Mouse (Mus musculus) CH12.LX (cell line): ENCODE data around the gene Wfikkn1. TPM values are rescaled to one million over a fixed set of nuclear protein-coding genes. Genes with fewer than 3 reads are reported as not detected.

Experiments used
- DNase-seq: peaks from one replicate; pipeline ENCODE4 v3.0.0-alpha.2; 2013; ENCODE audit errors: extremely low read depth
- H3K27ac ChIP-seq: 2 replicates; pipeline ENCODE4 v1.5.1; 2012; ENCODE audit warnings: low read depth, mild to moderate bottlenecking, control low read depth, moderate library complexity; ENCODE audit not compliant: insufficient read depth
- H3K27me3 ChIP-seq: replicated peaks from 2 replicates; pipeline ENCODE3; 2012; ENCODE audit warnings: inconsistent platforms
- H3K36me3 ChIP-seq, 2 experiments: replicated peaks in 1 of 2; 2 replicates each; pipeline versions ENCODE3 to v1.6.1; 2012; ENCODE audit warnings: inconsistent platforms in 1 of 2, low read length in 1 of 2, mild to moderate bottlenecking in 1 of 2, mixed read lengths in 1 of 2, moderate library complexity in 1 of 2; ENCODE audit not compliant: control insufficient read depth in 1 of 2, insufficient read depth in 1 of 2
- H3K4me1 ChIP-seq, 2 experiments: 2 replicates each; pipeline ENCODE4 v1.6.1; 2012; ENCODE audit warnings: inconsistent platforms in 1 of 2, moderate library complexity in 1 of 2; ENCODE audit not compliant: insufficient read depth in 2 of 2, control insufficient read depth in 1 of 2
- H3K4me2 ChIP-seq: 2 replicates; pipeline ENCODE4 v1.6.1; 2012; ENCODE audit warnings: low read depth, mild to moderate bottlenecking, control low read depth; ENCODE audit not compliant: poor library complexity, insufficient read depth, severe bottlenecking
- H3K4me3 ChIP-seq, 3 experiments: fragments of 150-350 bp in 1 of 3; sonication (generic) in 1 of 3; replicated peaks in 1 of 3; 2 replicates each; pipeline versions ENCODE3 to v1.5.1; 2011 to 2012; ENCODE audit warnings: low read depth in 2 of 3, low read length in 2 of 3, mild to moderate bottlenecking in 2 of 3, moderate library complexity in 2 of 3, control low read depth in 1 of 3, improper control_type of control experiment in 1 of 3, inconsistent platforms in 1 of 3, mixed read lengths in 1 of 3; ENCODE audit not compliant: poor library complexity in 1 of 3
- H3K79me2 ChIP-seq: replicated peaks from 2 replicates; pipeline ENCODE4 v1.6.1; 2012; ENCODE audit warnings: mild to moderate bottlenecking, moderate library complexity; ENCODE audit not compliant: control insufficient read depth, poor library complexity, insufficient read depth, severe bottlenecking; ENCODE audit errors: extremely low read depth
- H3K9ac ChIP-seq: 2 replicates; pipeline ENCODE4 v1.6.1; 2012; ENCODE audit warnings: low read depth, mild to moderate bottlenecking, control low read depth, moderate library complexity; ENCODE audit not compliant: insufficient read depth
- H3K9me3 ChIP-seq: replicated peaks from 2 replicates; pipeline ENCODE3; 2012; ENCODE audit warnings: low read length, inconsistent platforms, mixed read lengths
- BHLHE40 ChIP-seq: IDR thresholded peaks from 2 replicates; pipeline ENCODE4 v1.6.1; 2011; ENCODE audit warnings: mild to moderate bottlenecking, low read depth, low read length, improper control_type of control experiment
- CHD1 ChIP-seq: IDR thresholded peaks from 2 replicates; pipeline ENCODE4 v1.6.1; 2012; ENCODE audit warnings: low read depth, low read length, improper control_type of control experiment, inconsistent platforms
- CHD2 ChIP-seq: IDR thresholded peaks from 2 replicates; pipeline ENCODE4 v1.6.1; 2011; ENCODE audit warnings: low read length, improper control_type of control experiment
- E2F4 ChIP-seq: IDR thresholded peaks from 2 replicates; pipeline ENCODE4 v1.6.1; 2011; ENCODE audit warnings: low read depth, low read length, improper control_type of control experiment; ENCODE audit not compliant: insufficient replicate concordance
- ELF1 ChIP-seq: IDR thresholded peaks from 2 replicates; pipeline ENCODE4 v1.6.1; 2014; ENCODE audit warnings: low read depth, mild to moderate bottlenecking, inconsistent platforms, low read length, improper control_type of control experiment
- EP300 ChIP-seq: IDR thresholded peaks from 2 replicates; pipeline ENCODE4 v1.6.1; 2011; ENCODE audit warnings: low read length, improper control_type of control experiment
- GABPA ChIP-seq: IDR thresholded peaks from 2 replicates; pipeline ENCODE4 v1.6.1; 2012; ENCODE audit warnings: low read depth, low read length, improper control_type of control experiment, inconsistent platforms; ENCODE audit not compliant: insufficient replicate concordance
- IRF4 ChIP-seq: IDR thresholded peaks from 2 replicates; pipeline ENCODE4 v1.6.1; 2014; ENCODE audit warnings: low read depth, mild to moderate bottlenecking, inconsistent platforms, low read length, improper control_type of control experiment
- JUND ChIP-seq: conservative IDR thresholded peaks from 2 replicates; pipeline ENCODE4 v1.6.1; 2011; ENCODE audit warnings: low read depth, low read length, improper control_type of control experiment
- MEF2A ChIP-seq: IDR thresholded peaks from 2 replicates; pipeline ENCODE4 v1.6.1; 2014; ENCODE audit warnings: low read depth, mild to moderate bottlenecking, inconsistent platforms, low read length, improper control_type of control experiment, borderline replicate concordance
- MXI1 ChIP-seq: IDR thresholded peaks from 2 replicates; pipeline ENCODE4 v1.6.1; 2011; ENCODE audit warnings: mild to moderate bottlenecking, low read depth, low read length, improper control_type of control experiment
- MYC ChIP-seq: IDR thresholded peaks from 2 replicates; pipeline ENCODE4 v1.6.1; 2011; ENCODE audit warnings: low read depth, mild to moderate bottlenecking, improper control_type of control experiment, low read length
- NRF1 ChIP-seq: IDR thresholded peaks from 2 replicates; pipeline ENCODE4 v1.6.1; 2014; ENCODE audit warnings: low read depth, mild to moderate bottlenecking, inconsistent platforms, low read length, improper control_type of control experiment, moderate library complexity
- PAX5 ChIP-seq: IDR thresholded peaks from 2 replicates; pipeline ENCODE4 v1.6.1; 2012; ENCODE audit warnings: low read length, inconsistent platforms, mixed read lengths
- POLR2AphosphoS2 ChIP-seq: IDR thresholded peaks from 2 replicates; pipeline ENCODE4 v1.6.1; 2011; ENCODE audit warnings: low read depth, low read length, improper control_type of control experiment
- RCOR1 ChIP-seq: conservative IDR thresholded peaks from 2 replicates; pipeline ENCODE4 v1.6.1; 2012; ENCODE audit warnings: low read depth, mild to moderate bottlenecking, inconsistent platforms, low read length, improper control_type of control experiment
- SIN3A ChIP-seq: IDR thresholded peaks from 2 replicates; pipeline ENCODE4 v1.6.1; 2012; ENCODE audit warnings: low read length, improper control_type of control experiment, inconsistent platforms
- SMC3 ChIP-seq: IDR thresholded peaks from 2 replicates; pipeline ENCODE4 v1.6.1; 2011; ENCODE audit warnings: low read depth, low read length, improper control_type of control experiment
- UBTF ChIP-seq: IDR thresholded peaks from 2 replicates; pipeline ENCODE4 v1.6.1; 2012; ENCODE audit warnings: low read depth, mild to moderate bottlenecking, inconsistent platforms, low read length, improper control_type of control experiment, moderate library complexity
- USF1 ChIP-seq: IDR thresholded peaks from 2 replicates; pipeline ENCODE4 v1.6.1; 2014; ENCODE audit warnings: low read depth, mild to moderate bottlenecking, inconsistent platforms, low read length, improper control_type of control experiment
- ZC3H11A ChIP-seq: IDR thresholded peaks from 2 replicates; pipeline ENCODE4 v1.6.1; 2012; ENCODE audit warnings: low read depth, mild to moderate bottlenecking, inconsistent platforms, low read length, improper control_type of control experiment
- ZMIZ1 ChIP-seq: IDR thresholded peaks from 2 replicates; pipeline ENCODE4 v1.6.1; 2012; ENCODE audit warnings: low read depth, mild to moderate bottlenecking, inconsistent platforms, low read length, improper control_type of control experiment
- ZNF384 ChIP-seq: IDR thresholded peaks from 2 replicates; pipeline ENCODE4 v1.6.1; 2012; ENCODE audit warnings: low read depth, low read length, improper control_type of control experiment, inconsistent platforms
- dilution Hi-C: fragments of 300-500 bp; cut with MboI; formaldehyde crosslinking; loops from 2 replicates; pipeline ENCODE4 v1.14.3; 2020; ENCODE audit warnings: low sequenced_read_pairs; ENCODE audit not compliant: extremely low pct_unique_long_range_greater_than_20kb, extremely low pct_ligation_motif_present
- in situ Hi-C: fragments of 300-500 bp; cut with MboI; formaldehyde crosslinking; loops from 3 replicates; pipeline ENCODE4 v1.14.3; 2019; ENCODE audit warnings: low sequenced_read_pairs, low pct_ligation_motif_present, low pct_unique_long_range_greater_than_20kb, mixed read lengths
- polyA plus RNA-seq: library from polyadenylated mRNA; unstranded; fragments of >175 nt; gene quantifications from 2 replicates; pipeline ENCODE4 v1.2.1, GENCODE M21; 2012; ENCODE audit warnings: low read depth; ENCODE audit not compliant: insufficient read length
- total RNA-seq, 2 experiments: library from RNA; depleted of rRNA; stranded (reverse); fragments of 300-350 nt in 1 of 2; fragments of >200 nt in 1 of 2; gene quantifications; 2 replicates each; pipeline ENCODE4 v1.2.3; 2012 to 2014

The Wfikkn1 gene
- total and polyA plus RNA-seq, 3 experiments: 0.34 to 0.69 TPM; not detected in 1

DNA sequence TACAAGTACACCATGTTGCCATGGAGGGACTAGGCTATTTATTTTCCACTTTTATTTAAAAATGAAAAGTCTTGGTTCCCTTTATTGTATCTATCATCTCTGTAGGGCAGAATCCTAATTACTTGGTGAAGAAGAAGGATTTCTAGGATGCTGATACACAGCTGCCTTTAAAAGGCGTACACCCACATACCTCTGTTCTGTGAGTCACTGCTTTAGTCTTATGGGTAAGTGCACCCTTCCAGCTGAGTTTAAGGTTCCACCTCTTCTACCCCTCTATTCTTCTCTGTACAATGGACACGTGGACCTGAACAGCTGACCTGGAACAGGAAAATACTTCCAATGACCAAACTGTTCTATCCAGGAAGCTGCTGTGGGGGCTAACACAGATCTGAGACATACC is 27.0 kb upstream of the Wfikkn1 start:
- DNase-seq: no peak
- TF ChIP-seq MEF2A (no peak), CHD2 (no peak), E2F4 (no peak), BHLHE40 (no peak), ZC3H11A (no peak), USF1 (no peak), RCOR1 (no peak), ZMIZ1 (no peak), EP300 (no peak), SIN3A (no peak), MXI1 (no peak), ELF1 (no peak), CHD1 (no peak), GABPA (no peak)
- H3K4me2 ChIP-seq: no peak overlapping the region
- dilution Hi-C loops (no loop called here), in situ Hi-C loops (no loop called here)
- H3K36me3 ChIP-seq: peaks cover 13 to 45% of the 10 kb centered on the region in 2 experiments
- H3K4me3 ChIP-seq: no peak overlapping the region
- no peaks in the 10 kb centered on the region for H3K9me3 ChIP-seq
- H3K9ac ChIP-seq: no peak overlapping the region
- H3K79me2 ChIP-seq: peaks cover 14% of the 10 kb centered on the region; the same call in 1 of the 2 replicates
- no peak overlapping the region for H3K27ac ChIP-seq
- H3K27me3 ChIP-seq: no peaks in the 10 kb centered on the region
- H3K4me1 ChIP-seq: peaks cover 9 to 19% of the 10 kb centered on the region in 2 experiments; a peak in 3 of 4 replicates

DNA sequence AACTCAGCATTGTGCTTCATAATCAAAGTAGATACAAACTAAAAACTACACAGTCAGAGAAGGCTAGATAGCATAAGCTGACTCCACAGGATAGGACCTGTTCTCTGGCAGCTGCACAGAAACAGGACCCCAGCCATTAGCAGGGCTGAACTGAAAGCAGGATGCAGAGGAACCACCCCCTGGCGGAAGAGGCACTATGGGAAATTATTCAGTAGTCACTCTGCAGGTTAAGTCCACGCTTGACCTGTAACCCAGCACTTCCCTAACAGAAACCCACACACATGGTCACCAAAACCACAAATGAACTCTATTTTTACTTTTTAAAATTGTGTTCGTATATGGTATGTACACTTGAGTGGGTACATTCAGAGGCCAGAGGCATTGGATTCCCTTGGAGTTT is 22.4 kb upstream of the Wfikkn1 start:
- dilution Hi-C loops: no loop called here
- H3K27me3 ChIP-seq: no peaks in the 10 kb centered on the region
- TF ChIP-seq SMC3 (no peak), ZMIZ1 (no peak), CHD2 (no peak), IRF4 (no peak), PAX5 (no peak), EP300 (no peak; the same call in 1 of the 2 replicates), MYC (no peak), POLR2AphosphoS2 (no peak), RCOR1 (no peak), JUND (no peak), ZNF384 (no peak), UBTF (no peak), ELF1 (no peak), MEF2A (no peak), BHLHE40 (no peak), NRF1 (no peak)
- H3K4me3 ChIP-seq: peak overlapping the region in 1 of 3 experiments; percentile 30
- DNase-seq: peak; percentile 34
- peaks cover 5% of the 10 kb centered on the region for H3K9me3 ChIP-seq
- peaks cover 7% of the 10 kb centered on the region for H3K79me2 ChIP-seq
- in situ Hi-C loops: no loop called here
- peaks cover 10 to 25% of the 10 kb centered on the region in 2 experiments; a peak in 3 of 4 replicates for H3K4me1 ChIP-seq
- H3K4me2 ChIP-seq: peak overlapping the region; percentile 19
- H3K27ac ChIP-seq: peak overlapping the region; percentile 17; the same call in 1 of the 2 replicates
- peaks cover 11 to 54% of the 10 kb centered on the region in 2 experiments for H3K36me3 ChIP-seq
- H3K9ac ChIP-seq: no peak overlapping the region
